9 mouse cellular contexts compared by ENCODE assay signal in genomic region chr12:69556221-69556861, GRCm38 (mm10). TPM values are rescaled to one million over a fixed set of nuclear protein-coding genes. Genes with fewer than 3 reads are reported as not detected.
A peak's percentile ranks its signal among the peaks of the same experiment; 100 is the strongest.
DNase-seq lines count a peak whose midpoint lies in the region; ATAC-seq and TF ChIP-seq lines count a peak whose summit lies in the region.
"Had no signal": no experiment of that assay in that cellular context is flagged by ENCODE, and none has a peak within 500 bp of the region (broad histone marks: within the 10 kb centered on the region; RNA-seq: fewer than 3 reads in every experiment).

No protein-coding gene starts in this region.

- WGBS in limb, embryonic 14.5 days: 23% methylated on average over 6 of the region's 6 CpGs

- H3K4me2 ChIP-seq in limb, embryonic 14.5 days (replicated peaks; ENCODE audit: low read depth, low read length, severe bottlenecking): no peak overlapping the region

- H3K9ac ChIP-seq in limb, embryonic 14.5 days (ENCODE audit: low read depth, low read length, severe bottlenecking): no peak overlapping the region

- DNase-seq in lung, adult 18-20 months: peak; percentile 37 to 63
- no peak for DNase-seq in lung, postnatal 14 days
- DNase-seq in limb, embryonic 14.5 days (ENCODE audit: low spot score): peak; percentile 44
- DNase-seq in splenic B cell, adult 2 months (ENCODE audit: low read depth, low spot score): peak; percentile 28
- DNase-seq in cerebellum, postnatal 36 days: no peak
- DNase-seq in right cerebral cortex, postnatal 10 days (ENCODE audit: low spot score in 2 of 2): no peak
- DNase-seq: right cerebral cortex, postnatal 25 days had no signal

- H3K27me3 ChIP-seq in limb, embryonic 14.5 days (ENCODE audit: control insufficient read depth, insufficient read depth, low read length): no peaks in the 10 kb centered on the region
- H3K27me3 ChIP-seq in splenic B cell, adult 2 months (ENCODE audit: control insufficient read depth, insufficient read depth, low read length, poor library complexity, severe bottlenecking): no peaks in the 10 kb centered on the region

- no peak for TF ChIP-seq CTCF in embryonic fibroblast, embryonic 13.5 days (IDR thresholded peaks at IDR 0.05; ENCODE audit: borderline replicate concordance, insufficient read depth, low read length)

- H3K9me3 ChIP-seq in limb, embryonic 14.5 days (ENCODE audit: control insufficient read depth, low read length): no peaks in the 10 kb centered on the region

- no peak overlapping the region for H3K4me3 ChIP-seq in embryonic fibroblast, embryonic 13.5 days (ENCODE audit: insufficient read depth, low read length)
- no peak overlapping the region for H3K4me3 ChIP-seq in limb, embryonic 14.5 days (replicated peaks; ENCODE audit: low read length)

- H3K36me3 ChIP-seq in limb, embryonic 14.5 days (ENCODE audit: control insufficient read depth, insufficient read depth, low read length): no peaks in the 10 kb centered on the region
- H3K36me3 ChIP-seq in splenic B cell, adult 2 months (ENCODE audit: control insufficient read depth, insufficient read depth, low read length, poor library complexity, severe bottlenecking): no peaks in the 10 kb centered on the region

- no peaks in the 10 kb centered on the region for H3K4me1 ChIP-seq in embryonic fibroblast, embryonic 13.5 days (ENCODE audit: control insufficient read depth, insufficient read depth, low read length)
- H3K4me1 ChIP-seq in limb, embryonic 14.5 days (ENCODE audit: control insufficient read depth, insufficient read depth, low read length): peaks cover 4% of the 10 kb centered on the region; the same call in 1 of the 2 replicates

- no peak for TF ChIP-seq POLR2A in embryonic fibroblast, embryonic 13.5 days (IDR thresholded peaks at IDR 0.05; ENCODE audit: low read depth, low read length)
- TF ChIP-seq POLR2A in limb, embryonic 14.5 days (IDR thresholded peaks at IDR 0.05; ENCODE audit: borderline replicate concordance, extremely low read depth, insufficient read depth, insufficient read length): no peak

- ATAC-seq in limb, embryonic 14.5 days (ENCODE audit: low FRiP score, low read depth): peak; percentile 44; the same call in 1 of the 2 replicates
- no peak for ATAC-seq in erythroid progenitor cell, adult 5-6 weeks (replicated peaks; ENCODE audit: low FRiP score, poor library complexity, severe bottlenecking)

- peak overlapping the region; percentile 14 for H3K27ac ChIP-seq in embryonic fibroblast, embryonic 13.5 days (ENCODE audit: insufficient read depth, low read length)
- peak overlapping the region; percentile 63 for H3K27ac ChIP-seq in limb, embryonic 14.5 days (replicated peaks; ENCODE audit: low read depth, low read length)

RNA-seq across cellular contexts. Expression of gene Vcpkmt, which starts 26.5 kb away (rescaled TPM):
- 14.5 and 14.7 TPM in 2 replicates for polyA plus RNA-seq in embryonic fibroblast, embryonic 13.5 days (2011; ENCODE audit: insufficient read length, low read depth, missing spikeins)
- 15.1 and 21.3 TPM in 2 replicates for polyA plus RNA-seq in limb, embryonic 14.5 days (2012; rRNA removed)
- polyA plus RNA-seq in limb, embryonic 14.5 days (2014; fragmentation: Nextera tagmentation; extraction: Ambion mirVana): 28.2 and 29.3 TPM in 2 replicates
- total RNA-seq in erythroid progenitor cell, adult 5-6 weeks (2015; ENCODE audit: low replicate concordance): 3.8 and 5.0 TPM in 2 replicates
- total RNA-seq in erythroid progenitor cell, adult 5-6 weeks (2017; ENCODE audit: low replicate concordance): 1.7 TPM in 1 of 2 replicates, not detected in the other

Comparison
In these comparisons a context has a peak if more than half of its experiments do, and no peak if none do; other contexts are left out.
1. DNase-seq: peak in lung, adult 18-20 months (2 of 2), limb, embryonic 14.5 days (single experiment) and splenic B cell, adult 2 months (single experiment); none in lung, postnatal 14 days (single experiment), cerebellum, postnatal 36 days (0 of 2) and right cerebral cortex, postnatal 10 days (0 of 2).